In the genomic region with DNA sequence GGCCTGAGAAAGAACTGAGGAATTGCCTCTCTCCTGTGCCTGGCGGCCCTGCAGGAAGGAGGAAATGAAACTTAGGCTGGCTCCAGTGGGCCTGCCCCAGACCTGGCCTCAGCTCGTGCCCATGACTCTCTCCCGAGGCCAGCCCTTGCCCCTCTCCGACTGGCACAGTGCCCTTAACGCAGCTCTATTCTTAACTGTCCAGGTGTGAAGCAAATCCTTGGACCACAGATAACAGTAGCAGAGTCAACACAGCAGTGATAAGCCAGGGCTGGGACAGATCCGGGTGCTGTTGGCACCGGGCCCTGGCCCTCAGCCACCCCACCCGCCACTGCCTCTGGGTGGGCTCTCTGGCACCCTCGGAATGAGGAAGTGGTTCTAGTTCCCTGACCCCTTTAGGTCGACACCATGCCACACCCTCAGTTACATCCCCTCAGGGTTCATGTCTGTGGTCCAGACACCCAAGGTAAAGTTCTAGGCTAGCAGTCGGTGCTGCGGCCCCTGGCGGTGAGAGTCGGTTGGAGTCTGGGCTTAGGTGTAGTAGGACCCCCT, we compare ENCODE assay signal across 10 mouse cellular contexts. TPM values are rescaled to one million over a fixed set of nuclear protein-coding genes. Genes with fewer than 3 reads are reported as not detected.
DNase-seq lines count a peak whose midpoint lies in the region; TF ChIP-seq lines count a peak whose summit lies in the region.
"Had no signal": no experiment of that assay in that cellular context is flagged by ENCODE, and none has a peak within 500 bp of the region (broad histone marks: within the 10 kb centered on the region; RNA-seq: fewer than 3 reads in every experiment).

No protein-coding gene starts in this region.

- WGBS in small intestine, adult 2 months: 15% methylated on average over 14 of the region's 14 CpGs

- TF ChIP-seq POLR2A in cortical plate, adult 2 months (IDR thresholded peaks at IDR 0.05; ENCODE audit: extremely low read depth, insufficient read depth, low read length): 0 out of 2 replicates have a peak, but pooled peaks have one; percentile 22
- no peak for TF ChIP-seq POLR2A in small intestine, adult 2 months (IDR thresholded peaks at IDR 0.05; ENCODE audit: low read depth, low read length)

- TF ChIP-seq CTCF in cortical plate, adult 2 months (IDR thresholded peaks at IDR 0.05; ENCODE audit: extremely low read depth, insufficient read depth, low read length): no peak
- peak; percentile 45; the same call in 1 of the 2 replicates for TF ChIP-seq CTCF in small intestine, adult 2 months (IDR thresholded peaks at IDR 0.05; ENCODE audit: extremely low read depth, insufficient read length, insufficient replicate concordance, low read depth, low read length)

- no peak overlapping the region for H3K4me3 ChIP-seq in cortical plate, adult 2 months (ENCODE audit: insufficient read depth, low read length)
- no peak overlapping the region for H3K4me3 ChIP-seq in small intestine, adult 2 months (ENCODE audit: low read depth, low read length)
- H3K4me3 ChIP-seq: hindbrain, embryonic 15.5 days had no signal

- no peaks in the 10 kb centered on the region; the same call in 1 of the 2 replicates for H3K4me1 ChIP-seq in cortical plate, adult 2 months (ENCODE audit: control insufficient read depth, insufficient read depth, low read length)
- H3K4me1 ChIP-seq in small intestine, adult 2 months (ENCODE audit: control insufficient read depth, insufficient read depth, insufficient read length, low read length): peaks cover 30% of the 10 kb centered on the region

- peaks cover 18% of the 10 kb centered on the region for H3K27me3 ChIP-seq in small intestine, adult 2 months (ENCODE audit: control insufficient read depth, insufficient read depth, low read length)
- H3K27me3 ChIP-seq: hindbrain, embryonic 15.5 days had no signal

- no peaks in the 10 kb centered on the region for H3K36me3 ChIP-seq in small intestine, adult 2 months (ENCODE audit: control insufficient read depth, insufficient read depth, low read length)

- no peak overlapping the region for H3K27ac ChIP-seq in cortical plate, adult 2 months (ENCODE audit: insufficient read depth, low read length)
- H3K27ac ChIP-seq in small intestine, adult 2 months (ENCODE audit: insufficient read depth, low read depth, low read length): no peak overlapping the region
- H3K27ac ChIP-seq: hindbrain, embryonic 15.5 days had no signal

- peak; percentile 39 for DNase-seq in layer of hippocampus, adult 11-12 months (ENCODE audit: low spot score)
- DNase-seq in layer of hippocampus, adult 9-11 months: no peak
- peak; percentile 52 for DNase-seq in kidney, postnatal 14 days
- DNase-seq in MN1 (ENCODE audit: low spot score): no peak
- no peak for DNase-seq in c-Kit-positive CD71-positive TER-119-positive erythroid progenitor cells, embryonic 14.5 days (ENCODE audit: low spot score)
- DNase-seq in left cerebral cortex, adult 9 months (ENCODE audit: low spot score in 2 of 2): no peak
- DNase-seq: cerebellum, adult 2 months had no signal

RNA-seq across cellular contexts. Expression of a gene that starts 4.8 kb away (rescaled TPM):
- 0.88 and 0.95 TPM in 2 replicates for polyA plus RNA-seq in cortical plate, adult 2 months (2012; rRNA removed)
- polyA plus RNA-seq in small intestine, adult 2 months (2012; rRNA removed): 0.76 and 139 TPM in 2 replicates

RNA-seq across cellular contexts. Expression of a gene that starts 6.7 kb away (rescaled TPM):
- polyA plus RNA-seq in cortical plate, adult 2 months (2012; rRNA removed): 132 and 155 TPM in 2 replicates
- polyA plus RNA-seq in small intestine, adult 2 months (2012; rRNA removed): 92.5 and 181 TPM in 2 replicates

RNA-seq across cellular contexts. Expression of a gene that starts 12.1 kb away (rescaled TPM):
- 58.2 and 61.9 TPM in 2 replicates for polyA plus RNA-seq in cortical plate, adult 2 months (2012; rRNA removed)
- 120 and 182 TPM in 2 replicates for polyA plus RNA-seq in small intestine, adult 2 months (2012; rRNA removed)

RNA-seq across cellular contexts. Expression of a gene that starts 12.5 kb away (rescaled TPM):
- polyA plus RNA-seq in cortical plate, adult 2 months (2012; rRNA removed): 87.2 and 91.0 TPM in 2 replicates
- polyA plus RNA-seq in small intestine, adult 2 months (2012; rRNA removed): 4.3 and 8.7 TPM in 2 replicates

RNA-seq across cellular contexts. Expression of a gene that starts 18.7 kb away (rescaled TPM):
- polyA plus RNA-seq in cortical plate, adult 2 months (2012; rRNA removed): 68.9 and 70.6 TPM in 2 replicates
- 10.5 and 16.0 TPM in 2 replicates for polyA plus RNA-seq in small intestine, adult 2 months (2012; rRNA removed)

Comparison
In these comparisons a context has a peak if more than half of its experiments do, and no peak if none do; other contexts are left out.
1. DNase-seq: peak in layer of hippocampus, adult 11-12 months (single experiment) and kidney, postnatal 14 days (single experiment); none in layer of hippocampus, adult 9-11 months (single experiment), MN1 (single experiment), c-Kit-positive CD71-positive TER-119-positive erythroid progenitor cells, embryonic 14.5 days (single experiment) and left cerebral cortex, adult 9 months (0 of 2).